Mouse (Mus musculus): ENCODE data around the gene Chga. TPM values are rescaled to one million over a fixed set of nuclear protein-coding genes. Genes with fewer than 3 reads are reported as not detected.

The Chga gene
- 1.3 and 1.4 TPM in 2 replicates for polyA plus RNA-seq (2016; fragmentation: Nextera tagmentation; extraction: Ambion mirVana)

GRCm38 (mm10) chr12:102554721-102555516 is at the start of gene Chga:
Gene Chga, plus strand, starts transcription at chr12:102554969.
- no peak for ATAC-seq
- H3K4me2 ChIP-seq = peak within 1 kb of the TSS; percentile 49
- H3K9ac ChIP-seq = no peak within 1 kb of the TSS
- 3% methylated on average over 48 of the region's 48 CpGs for WGBS (ENCODE audit: insufficient replicate concordance)
- peaks cover 20% of the 10 kb centered on the region; the same call in 1 of the 2 replicates for H3K4me1 ChIP-seq
- H3K27me3 ChIP-seq (replicated peaks) = peaks cover 42% of the 10 kb centered on the region
- no peaks in the 10 kb centered on the region for H3K36me3 ChIP-seq
- no peaks in the 10 kb centered on the region for H3K9me3 ChIP-seq (replicated peaks)
- H3K27ac ChIP-seq = no peak within 1 kb of the TSS
- H3K4me3 ChIP-seq = peak within 1 kb of the TSS; percentile 20; the same call in 1 of the 2 replicates

DNA sequence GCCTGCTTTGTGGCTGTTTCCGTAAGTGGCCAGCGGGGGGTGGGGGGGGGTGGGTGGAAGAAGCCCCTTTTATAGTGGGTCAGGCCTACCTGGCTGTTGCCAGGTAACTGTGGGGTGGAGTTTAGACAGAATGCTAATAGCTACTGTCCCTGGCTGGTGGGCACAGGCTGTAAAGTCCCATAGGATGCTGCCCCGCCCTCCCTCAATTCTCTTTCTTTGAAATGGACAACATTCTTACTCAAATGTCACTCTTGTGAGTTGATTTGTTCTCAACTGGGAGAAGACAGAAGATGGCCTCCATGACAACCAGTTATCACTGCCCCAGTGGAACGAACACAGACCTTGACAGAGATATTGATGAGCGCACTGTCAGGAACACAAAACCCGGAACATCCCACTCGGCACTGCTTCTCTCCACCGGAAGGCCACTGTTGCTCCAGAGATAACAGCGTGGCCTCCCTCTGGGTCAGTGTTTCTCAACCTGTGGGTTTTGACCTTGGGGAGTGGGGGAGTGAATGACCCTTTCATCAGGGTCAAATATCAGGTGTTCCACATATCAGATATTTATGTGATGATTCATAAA is 49.5 kb upstream of the Chga start:
- Histone ChIP-seq H3K36me3 (no peaks in the 10 kb centered on the region), H3K9me3 (replicated peaks) (no peaks in the 10 kb centered on the region), H3K4me3 (no peak overlapping the region), H3K27me3 (replicated peaks) (no peaks in the 10 kb centered on the region), H3K27ac (no peak overlapping the region), H3K4me2 (no peak overlapping the region), H3K9ac (no peak overlapping the region), H3K4me1 (peaks cover 16% of the 10 kb centered on the region)
- ATAC-seq = no peak
- WGBS (ENCODE audit: insufficient replicate concordance) = 58% methylated on average over 9 of the region's 9 CpGs

DNA sequence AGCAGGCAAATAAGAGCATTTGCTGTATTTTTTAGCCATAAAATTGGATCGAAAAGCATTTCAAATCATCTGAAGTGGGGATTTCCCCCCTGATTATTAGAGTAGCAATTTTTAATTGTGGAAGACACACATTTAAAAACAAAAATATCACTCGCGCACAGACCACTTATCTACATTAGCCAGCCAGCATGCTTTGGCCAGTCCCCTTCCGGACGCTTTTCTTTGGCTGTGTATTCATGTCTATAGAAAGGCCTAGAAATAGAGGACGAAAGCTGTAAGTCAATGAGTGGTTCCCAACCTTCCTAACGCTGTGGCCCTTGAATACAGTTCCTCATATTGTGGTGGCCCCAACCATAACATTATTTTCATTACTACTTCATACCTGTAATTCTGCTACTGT is 48.8 kb upstream of the Chga start:
- WGBS (ENCODE audit: insufficient replicate concordance) = 42% methylated on average over 7 of the region's 7 CpGs

DNA sequence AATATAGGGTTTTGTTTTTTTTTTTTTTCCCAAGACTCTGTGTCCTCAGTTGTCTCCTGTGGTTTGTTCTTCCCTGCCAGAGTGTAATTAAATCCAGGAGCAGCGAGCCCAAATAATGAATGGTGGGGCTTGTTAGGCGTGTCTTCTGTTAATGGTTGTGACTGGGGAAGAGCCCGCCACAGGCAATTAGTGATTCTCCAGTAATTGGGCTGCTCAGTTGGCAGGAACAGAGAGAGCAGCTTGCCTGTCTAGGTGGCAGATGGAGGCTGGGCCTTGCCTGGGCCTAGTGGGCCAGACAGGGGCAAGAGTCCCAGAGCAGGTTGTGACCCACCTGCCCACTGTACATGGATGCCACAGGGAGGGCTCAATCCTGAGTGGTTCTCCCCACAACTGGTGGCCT is 43.4 kb upstream of the Chga start:
- no peaks in the 10 kb centered on the region for H3K27me3 ChIP-seq (replicated peaks)
- no peak overlapping the region for H3K4me3 ChIP-seq
- H3K27ac ChIP-seq = no peak overlapping the region
- no peaks in the 10 kb centered on the region for H3K36me3 ChIP-seq
- WGBS (ENCODE audit: insufficient replicate concordance) = 47% methylated on average over 3 of the region's 3 CpGs
- H3K4me1 ChIP-seq = peaks cover 3% of the 10 kb centered on the region; the same call in 1 of the 2 replicates
- H3K9ac ChIP-seq = no peak overlapping the region
- ATAC-seq = no peak
- no peak overlapping the region for H3K4me2 ChIP-seq
- no peaks in the 10 kb centered on the region for H3K9me3 ChIP-seq (replicated peaks)

More for the DNA sequence above, 48.8 kb upstream of the Chga start:
- Histone ChIP-seq H3K4me3 (no peak overlapping the region), H3K36me3 (no peaks in the 10 kb centered on the region), H3K27ac (peak overlapping the region; percentile 36; the same call in 1 of the 2 replicates), H3K27me3 (replicated peaks) (no peaks in the 10 kb centered on the region), H3K4me1 (peaks cover 16% of the 10 kb centered on the region), H3K9me3 (replicated peaks) (no peaks in the 10 kb centered on the region), H3K9ac (no peak overlapping the region), H3K4me2 (no peak overlapping the region)
- ATAC-seq = no peak

- no peak overlapping the region for H3K4me2 ChIP-seq
- no peaks in the 10 kb centered on the region for H3K4me1 ChIP-seq
- ATAC-seq = no peak
- no peaks in the 10 kb centered on the region for H3K27me3 ChIP-seq (replicated peaks)
- no peaks in the 10 kb centered on the region for H3K36me3 ChIP-seq
- 71% methylated on average over 6 of the region's 6 CpGs for WGBS (ENCODE audit: insufficient replicate concordance)
- no peak overlapping the region for H3K4me3 ChIP-seq
- no peak overlapping the region for H3K27ac ChIP-seq
- no peaks in the 10 kb centered on the region for H3K9me3 ChIP-seq (replicated peaks)
- H3K9ac ChIP-seq = no peak overlapping the region
Observed at GRCm38 (mm10) chr12:102514151-102514550, 40.6 kb upstream of the Chga start.

DNA sequence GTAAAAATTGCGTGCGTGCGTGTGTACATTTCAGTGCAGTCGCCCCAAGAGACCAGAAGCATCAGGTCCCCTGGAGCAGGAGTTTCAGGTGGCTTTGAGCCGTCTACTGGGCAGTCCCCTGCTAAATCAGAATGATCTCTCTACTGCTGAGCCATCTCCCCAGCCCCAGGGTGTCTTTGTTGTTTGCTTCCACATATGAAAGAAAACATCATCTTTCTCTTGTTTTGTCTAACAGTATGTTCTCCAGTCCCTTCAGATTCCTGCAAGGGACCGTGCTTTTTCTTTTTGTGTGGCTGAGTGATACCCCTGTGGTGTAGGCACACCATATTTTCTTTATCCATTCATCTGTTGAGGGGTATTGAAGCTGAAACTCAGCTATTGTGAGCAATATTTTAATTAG is 40.0 kb upstream of the Chga start:
- no peaks in the 10 kb centered on the region for H3K4me1 ChIP-seq
- H3K4me3 ChIP-seq = no peak overlapping the region
- 82% methylated on average over 6 of the region's 6 CpGs for WGBS (ENCODE audit: insufficient replicate concordance)
- no peaks in the 10 kb centered on the region for H3K36me3 ChIP-seq
- H3K9ac ChIP-seq = no peak overlapping the region
- no peaks in the 10 kb centered on the region for H3K9me3 ChIP-seq (replicated peaks)
- H3K27ac ChIP-seq = no peak overlapping the region
- H3K27me3 ChIP-seq (replicated peaks) = no peaks in the 10 kb centered on the region
- no peak for ATAC-seq
- H3K4me2 ChIP-seq = no peak overlapping the region

GRCm38 (mm10) chr12:102516151-102516550 is 38.6 kb upstream of the Chga start:
- H3K27me3 ChIP-seq (replicated peaks) = no peaks in the 10 kb centered on the region
- H3K36me3 ChIP-seq = no peaks in the 10 kb centered on the region
- H3K4me3 ChIP-seq = no peak overlapping the region
- H3K9ac ChIP-seq = no peak overlapping the region
- H3K27ac ChIP-seq = no peak overlapping the region
- H3K9me3 ChIP-seq (replicated peaks) = no peaks in the 10 kb centered on the region
- WGBS (ENCODE audit: insufficient replicate concordance) = 71% methylated on average over 4 of the region's 4 CpGs
- H3K4me2 ChIP-seq = no peak overlapping the region
- H3K4me1 ChIP-seq = no peaks in the 10 kb centered on the region
- no peak for ATAC-seq

- no peaks in the 10 kb centered on the region for H3K36me3 ChIP-seq
- no peak for ATAC-seq
Observed at GRCm38 (mm10) chr12:102517647-102518046, 37.1 kb upstream of the Chga start.

DNA sequence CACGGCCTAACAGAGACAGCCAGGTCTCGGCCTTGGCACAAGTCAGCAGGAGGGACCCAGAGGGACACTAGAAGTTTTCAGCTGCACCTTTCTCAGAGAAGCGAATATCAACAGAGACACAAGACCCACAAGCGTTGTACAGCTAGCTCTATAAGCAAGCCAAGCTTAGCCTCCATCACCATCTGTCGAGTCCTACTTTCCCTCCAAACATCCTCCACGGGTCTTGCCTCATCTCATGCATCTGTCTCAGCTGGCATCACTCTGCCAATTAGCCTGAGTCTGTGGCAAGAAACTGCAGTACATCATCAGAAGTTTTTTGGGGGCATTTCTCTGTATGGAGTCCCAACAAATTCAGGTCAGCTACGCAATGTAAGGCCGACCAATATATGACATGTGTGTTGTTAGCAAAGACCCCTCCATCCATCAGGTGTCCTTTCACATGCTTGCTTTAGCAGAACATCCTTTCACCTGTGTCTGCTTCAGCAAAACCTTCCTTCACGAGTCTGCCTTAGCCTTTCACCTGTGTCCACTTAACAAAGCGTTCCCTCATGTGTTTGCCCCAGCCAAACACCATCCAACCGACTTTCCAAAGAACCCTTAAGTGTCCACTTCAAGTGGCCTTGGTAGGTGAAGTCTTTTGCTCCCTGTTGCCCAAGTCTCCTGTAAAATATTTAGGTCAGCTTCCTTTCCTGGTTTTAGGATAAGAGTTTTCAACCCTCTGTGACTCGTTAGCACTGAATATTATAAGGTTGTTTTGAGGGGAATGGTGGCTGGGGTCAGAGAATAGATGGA is 34.6 kb upstream of the Chga start:
- H3K4me3 ChIP-seq = no peak overlapping the region
- ATAC-seq = no peak
- H3K9ac ChIP-seq = no peak overlapping the region
- H3K9me3 ChIP-seq (replicated peaks) = no peaks in the 10 kb centered on the region
- no peak overlapping the region for H3K27ac ChIP-seq
- 68% methylated on average over 12 of the region's 12 CpGs for WGBS (ENCODE audit: insufficient replicate concordance)
- no peaks in the 10 kb centered on the region for H3K36me3 ChIP-seq
- no peaks in the 10 kb centered on the region for H3K27me3 ChIP-seq (replicated peaks)
- no peaks in the 10 kb centered on the region for H3K4me1 ChIP-seq
- no peak overlapping the region for H3K4me2 ChIP-seq

More at GRCm38 (mm10) chr12:102517647-102518046, 37.1 kb upstream of the Chga start:
- Histone ChIP-seq H3K4me1 (no peaks in the 10 kb centered on the region), H3K4me2 (no peak overlapping the region), H3K9ac (no peak overlapping the region), H3K9me3 (replicated peaks) (no peaks in the 10 kb centered on the region), H3K27me3 (replicated peaks) (no peaks in the 10 kb centered on the region), H3K4me3 (no peak overlapping the region), H3K27ac (no peak overlapping the region)
- 54% methylated on average over 13 of the region's 13 CpGs for whole genome bisulfite sequencing (ENCODE audit: insufficient replicate concordance)

- WGBS (ENCODE audit: insufficient replicate concordance) = 52% methylated on average over 13 of the region's 13 CpGs
- Histone ChIP-seq H3K36me3 (no peaks in the 10 kb centered on the region), H3K9me3 (replicated peaks) (no peaks in the 10 kb centered on the region), H3K4me2 (no peak overlapping the region), H3K27me3 (replicated peaks) (no peaks in the 10 kb centered on the region; the same call in 1 of the 2 replicates), H3K9ac (no peak overlapping the region), H3K4me3 (no peak overlapping the region), H3K27ac (no peak overlapping the region), H3K4me1 (no peaks in the 10 kb centered on the region)
- no peak for ATAC-seq
Observed at GRCm38 (mm10) chr12:102521777-102522319, 32.9 kb upstream of the Chga start.

DNA sequence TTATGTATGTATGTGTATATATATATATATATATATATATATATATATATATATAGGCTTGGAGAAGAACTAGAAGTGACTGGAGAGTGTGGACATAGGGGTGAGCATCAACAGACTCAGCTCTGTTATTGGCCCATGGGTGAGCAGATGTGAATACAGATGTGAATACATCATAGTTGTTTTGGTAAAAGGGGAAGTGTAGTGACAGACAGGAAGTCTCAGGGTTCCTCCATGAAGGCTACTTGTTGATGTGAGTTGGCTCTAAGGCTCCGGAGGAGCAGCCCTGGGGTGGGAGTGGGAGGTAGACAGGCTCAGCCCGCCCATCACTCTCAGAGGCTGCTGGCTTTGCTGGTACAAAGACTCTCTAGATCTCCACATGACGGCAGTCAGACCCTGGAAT is 30.6 kb upstream of the Chga start:
- ATAC-seq = no peak
- H3K9ac ChIP-seq = no peak overlapping the region
- H3K36me3 ChIP-seq = no peaks in the 10 kb centered on the region
- 34% methylated on average over 3 of the region's 3 CpGs for WGBS (ENCODE audit: insufficient replicate concordance)
- H3K4me3 ChIP-seq = no peak overlapping the region
- no peak overlapping the region for H3K4me2 ChIP-seq
- H3K4me1 ChIP-seq = peaks cover 12% of the 10 kb centered on the region; the same call in 1 of the 2 replicates
- H3K9me3 ChIP-seq (replicated peaks) = no peaks in the 10 kb centered on the region
- H3K27me3 ChIP-seq (replicated peaks) = no peaks in the 10 kb centered on the region; the same call in 1 of the 2 replicates
- H3K27ac ChIP-seq = no peak overlapping the region

All from liver, embryonic 12.5 days (tissue).